Mouse (Mus musculus): Measurements from ENCODE around the gene Samd4. TPM values are rescaled to one million over a fixed set of nuclear protein-coding genes. Genes with fewer than 3 reads are reported as not detected.

Gene Samd4
- total RNA-seq, 2 experiments from 2014 or later = 39.4 to 46.3 TPM

- DNase-seq = no peak
These were observed 26.2 kb downstream of the Samd4 start for GRCm38 (mm10) chr14:46908858-46909257.

GRCm38 (mm10) chr14:46912496-46912895 is 29.8 kb downstream of the Samd4 start:
- no peak for DNase-seq

DNA sequence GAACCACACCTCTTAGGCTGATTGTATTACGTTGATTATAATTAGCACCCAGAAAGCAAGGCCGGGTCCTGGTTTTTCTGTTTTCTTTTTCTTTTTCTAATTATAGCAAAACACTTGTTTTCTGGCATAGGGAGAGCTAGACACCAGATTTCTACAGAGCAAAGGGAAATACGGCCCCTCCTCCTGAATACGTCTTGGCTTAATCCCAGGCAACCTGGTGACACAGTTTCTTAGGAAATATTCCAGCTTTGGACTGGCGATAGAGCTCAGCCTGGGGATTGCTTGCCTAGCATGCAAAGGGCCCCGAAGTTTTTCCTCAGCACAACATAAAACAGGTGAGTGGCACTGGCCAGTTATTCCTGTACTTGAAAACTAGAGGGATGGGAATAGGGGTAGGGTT is 31.7 kb downstream of the Samd4 start:
- no peak for DNase-seq

DNA sequence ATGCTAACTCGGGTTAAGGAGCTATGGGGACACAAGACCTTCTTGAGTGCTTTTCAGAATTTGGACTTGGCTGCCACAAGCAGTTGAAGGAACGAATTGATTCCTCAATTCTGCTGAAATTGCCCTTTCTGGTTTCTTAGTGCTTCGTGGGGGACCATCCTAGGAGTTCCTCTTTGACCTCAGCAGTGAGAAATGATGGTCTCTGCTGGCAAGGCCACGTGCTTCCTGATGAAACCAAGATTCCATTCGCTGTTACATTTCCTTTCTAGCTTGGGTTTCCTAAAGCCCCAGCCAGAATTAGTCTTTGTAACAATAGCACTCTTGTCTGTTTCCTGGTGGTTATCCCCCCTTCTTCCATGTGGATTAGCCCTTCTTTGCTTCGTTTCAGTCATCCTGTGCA is 32.9 kb downstream of the Samd4 start:
- DNase-seq = no peak

DNA sequence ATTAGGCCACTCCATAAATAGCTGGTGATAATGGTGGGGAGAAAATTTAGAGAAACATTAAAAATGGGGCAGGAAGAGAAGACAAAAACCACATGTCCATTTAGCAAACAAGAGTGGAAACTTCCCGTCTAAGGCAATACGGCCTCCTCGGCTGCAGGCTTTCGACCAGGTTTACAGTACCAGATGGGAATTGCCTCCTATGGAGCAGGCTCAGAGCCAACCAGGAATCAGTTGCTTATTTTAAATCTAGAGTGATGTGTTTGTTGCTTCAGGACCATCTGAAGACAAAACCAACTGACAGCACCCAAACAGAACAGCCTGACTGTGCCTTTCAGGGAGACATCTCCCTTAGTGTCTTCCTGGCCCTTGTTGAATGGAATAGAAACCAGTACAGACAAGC is 33.9 kb downstream of the Samd4 start:
- DNase-seq = no peak

- DNase-seq = no peak
These were observed 34.5 kb downstream of the Samd4 start for GRCm38 (mm10) chr14:46917136-46917535.

GRCm38 (mm10) chr14:46917581-46917980 is 34.9 kb downstream of the Samd4 start:
- DNase-seq = no peak

GRCm38 (mm10) chr14:46920496-46920895 is 37.8 kb downstream of the Samd4 start:
- DNase-seq = no peak

DNA sequence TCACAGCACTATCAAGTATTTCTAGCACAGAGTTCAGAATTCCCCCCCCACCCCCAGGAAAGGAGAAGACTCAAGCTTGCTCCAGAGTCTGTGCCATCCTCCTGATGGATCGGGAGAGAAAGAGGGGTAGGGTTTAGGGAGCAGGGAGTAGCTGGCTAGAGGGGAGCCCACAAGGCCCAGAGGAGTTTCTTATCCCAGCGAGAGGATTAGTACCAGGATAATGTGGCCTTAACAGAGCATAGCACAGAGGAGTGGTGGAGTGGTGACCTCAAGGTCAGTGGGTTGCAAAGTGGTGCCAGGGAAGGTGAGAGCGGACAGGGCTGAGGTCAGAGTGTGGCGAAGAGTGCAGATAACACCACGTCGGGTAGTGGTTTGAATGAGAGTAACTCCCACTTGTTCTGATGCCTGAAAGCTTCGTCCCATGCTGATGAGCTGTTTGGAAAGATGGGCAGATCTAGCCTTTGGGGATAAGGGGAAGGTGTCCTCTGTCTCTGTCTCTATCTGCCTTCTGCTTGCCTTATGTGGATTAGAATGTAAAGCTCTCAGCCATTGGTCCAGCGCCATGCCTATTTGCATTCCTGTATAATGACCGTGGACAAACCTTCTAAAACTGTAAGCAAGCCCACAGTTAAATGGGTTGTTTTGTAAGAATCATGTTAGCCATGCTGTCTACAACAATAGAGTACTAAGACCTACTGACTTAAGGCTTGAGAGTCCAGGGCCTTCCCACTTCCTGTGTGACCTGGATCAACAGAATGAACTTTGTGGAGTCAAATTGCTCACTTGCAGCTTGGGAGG is 38.7 kb downstream of the Samd4 start:
- DNase-seq = no peak

GRCm38 (mm10) chr14:46923931-46924330 is 41.3 kb downstream of the Samd4 start:
- DNase-seq = peak; percentile 14

DNA sequence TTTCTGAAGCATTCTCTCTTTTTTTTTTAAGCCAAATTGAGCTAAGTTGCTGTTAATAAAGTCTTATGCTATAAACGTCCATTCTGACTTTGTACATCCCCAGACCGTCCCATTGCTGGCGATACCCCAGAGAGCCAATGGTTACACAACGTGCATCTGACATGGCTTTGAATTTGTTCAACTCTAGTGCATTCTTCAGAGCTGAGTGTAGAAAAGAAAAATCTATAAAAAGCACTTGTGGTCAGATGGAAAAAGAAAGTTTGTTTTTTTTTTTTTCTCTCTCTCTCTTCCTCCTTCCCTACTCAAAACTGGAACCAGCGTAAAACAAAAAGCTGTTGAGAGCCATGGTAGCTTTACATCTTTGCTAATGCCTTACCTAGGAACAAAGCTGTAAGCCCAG is 41.8 kb downstream of the Samd4 start:
- no peak for DNase-seq

DNA sequence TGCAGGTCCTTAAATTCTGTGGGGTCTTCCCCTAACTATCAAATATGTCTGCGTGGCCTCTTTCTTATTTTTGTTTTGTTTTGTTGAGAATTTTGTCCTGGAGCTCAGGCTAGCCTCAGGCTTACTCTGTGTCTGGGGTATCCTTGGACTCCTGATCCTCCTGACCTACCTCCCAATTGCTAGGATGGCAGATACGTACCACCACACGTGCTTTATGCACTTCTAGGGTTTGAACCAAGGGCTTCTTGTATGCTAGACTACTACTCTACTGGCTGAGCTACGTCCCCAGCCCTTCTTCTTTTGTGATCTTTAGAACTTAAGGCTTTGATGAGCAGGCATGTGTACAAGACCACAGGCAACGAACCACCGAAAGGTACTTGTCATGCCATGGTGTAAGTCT is 45.9 kb downstream of the Samd4 start:
- DNase-seq = no peak

DNA sequence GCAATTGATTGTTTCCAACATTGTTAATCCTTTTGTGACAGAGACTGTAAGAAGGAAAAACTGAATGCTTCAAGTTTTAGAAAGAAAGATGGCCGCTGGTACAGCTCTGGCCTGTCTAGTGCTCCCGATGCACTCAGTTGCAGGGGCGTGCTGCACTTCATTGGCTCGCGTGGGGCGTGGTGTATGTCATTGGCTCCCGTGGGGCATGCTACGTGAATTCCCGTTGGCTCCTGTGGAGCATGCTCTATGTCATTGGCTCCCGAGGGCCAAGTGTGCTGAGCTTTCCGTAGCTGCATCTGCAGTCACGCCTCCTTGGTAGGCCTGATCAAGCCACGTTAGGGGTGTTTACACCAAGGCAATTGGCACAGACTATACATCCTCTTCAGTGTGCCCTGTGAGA is 49.5 kb downstream of the Samd4 start:
- DNase-seq = no peak

- no peak for DNase-seq
These were observed 50.1 kb downstream of the Samd4 start for GRCm38 (mm10) chr14:46932708-46933107.

DNA sequence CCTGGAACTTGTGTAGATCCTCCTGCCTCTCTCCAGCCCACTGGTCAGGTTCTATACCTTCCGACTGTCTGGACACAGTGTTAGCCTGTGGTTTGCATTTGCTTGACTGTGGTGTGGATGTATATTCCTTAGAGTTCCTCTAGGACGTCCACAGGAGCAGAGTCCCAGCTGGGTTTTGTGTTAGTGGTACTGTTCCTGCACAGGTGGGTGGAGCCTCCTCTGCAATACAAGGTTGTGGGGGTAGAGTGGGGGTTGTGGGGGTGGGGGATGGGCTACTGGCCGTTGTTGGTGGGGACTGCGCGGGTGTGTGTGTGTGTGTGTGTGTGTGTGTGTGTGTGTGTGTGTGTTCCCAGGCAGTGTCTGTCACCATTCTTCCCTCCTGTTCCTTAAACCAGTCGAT is 58.4 kb downstream of the Samd4 start:
- no peak for DNase-seq

GRCm38 (mm10) chr14:46941896-46942812 is 59.5 kb downstream of the Samd4 start:
- peak; percentile 50 for DNase-seq

- no peak for DNase-seq
These were observed 61.8 kb downstream of the Samd4 start for GRCm38 (mm10) chr14:46944411-46944810.

DNA sequence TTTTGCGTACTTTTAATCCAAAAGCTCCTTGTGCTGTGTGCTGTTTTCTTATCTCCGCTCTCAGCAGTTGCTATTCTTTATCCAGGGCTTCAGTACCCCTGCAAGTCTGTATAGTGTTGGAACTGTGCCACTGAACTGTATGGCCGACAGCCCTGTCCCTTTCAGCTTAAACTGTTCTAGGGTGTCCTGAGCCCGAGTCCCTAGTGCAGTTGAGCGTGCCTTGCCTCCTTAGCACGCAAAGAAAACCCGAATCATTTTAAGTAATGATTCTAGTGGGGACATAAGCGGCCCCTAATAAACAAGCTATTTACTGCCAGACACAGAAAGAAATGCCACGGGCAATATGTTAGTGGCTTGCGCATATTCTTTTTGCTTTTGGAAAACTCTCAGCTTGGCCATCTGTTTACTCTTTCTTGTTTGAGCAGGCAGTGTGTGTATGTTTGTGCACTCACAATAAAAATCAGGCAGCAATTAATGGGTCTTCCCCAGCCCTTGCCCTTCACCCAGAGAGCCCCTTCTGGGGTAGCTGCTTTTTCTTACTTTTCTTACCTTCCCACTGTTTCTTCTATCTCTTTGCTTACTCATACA is 63.3 kb downstream of the Samd4 start:
- DNase-seq = no peak

GRCm38 (mm10) chr14:46947644-46948043 is 65.0 kb downstream of the Samd4 start:
- DNase-seq = no peak

DNA sequence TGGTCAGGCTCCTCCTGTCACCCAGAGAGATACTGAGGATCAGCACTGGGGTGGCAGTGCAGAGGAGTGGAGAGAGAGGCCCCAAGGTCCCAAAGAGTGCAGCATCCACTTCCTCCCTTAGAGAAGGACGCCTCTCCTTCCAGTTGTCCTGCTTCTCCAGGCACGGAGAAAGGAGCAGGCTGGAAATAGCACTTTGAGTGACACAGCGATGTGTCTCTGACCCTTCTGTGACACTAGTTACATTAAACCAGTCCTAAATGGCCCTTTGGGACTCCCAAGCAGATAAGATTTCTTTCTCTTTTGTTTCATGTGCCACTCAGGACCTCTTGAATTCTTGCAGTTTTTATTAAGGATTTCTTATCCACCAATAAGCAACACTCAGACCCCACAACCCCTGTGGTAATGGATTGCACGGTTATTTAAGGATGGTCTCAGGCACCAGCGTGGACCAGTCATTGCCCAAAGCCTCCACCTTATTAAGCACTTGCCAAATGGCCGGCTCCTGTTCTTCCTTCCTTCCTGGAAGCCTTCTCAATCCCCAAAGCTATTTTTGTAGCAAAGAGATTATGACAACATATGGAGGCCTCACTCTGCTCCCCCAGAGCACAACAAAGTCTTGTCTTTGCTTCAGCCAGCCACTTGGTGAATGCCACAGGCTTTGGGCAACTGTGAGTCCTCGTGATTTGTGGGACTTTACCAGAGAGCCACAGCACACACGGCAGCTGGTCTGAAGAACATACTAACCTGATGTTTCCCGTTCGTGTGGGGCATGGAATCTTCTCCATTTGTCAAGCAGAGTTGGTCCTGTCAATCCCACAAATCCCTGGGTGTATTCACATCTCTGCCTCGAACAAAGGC is 68.1 kb downstream of the Samd4 start:
- no peak for DNase-seq

DNA sequence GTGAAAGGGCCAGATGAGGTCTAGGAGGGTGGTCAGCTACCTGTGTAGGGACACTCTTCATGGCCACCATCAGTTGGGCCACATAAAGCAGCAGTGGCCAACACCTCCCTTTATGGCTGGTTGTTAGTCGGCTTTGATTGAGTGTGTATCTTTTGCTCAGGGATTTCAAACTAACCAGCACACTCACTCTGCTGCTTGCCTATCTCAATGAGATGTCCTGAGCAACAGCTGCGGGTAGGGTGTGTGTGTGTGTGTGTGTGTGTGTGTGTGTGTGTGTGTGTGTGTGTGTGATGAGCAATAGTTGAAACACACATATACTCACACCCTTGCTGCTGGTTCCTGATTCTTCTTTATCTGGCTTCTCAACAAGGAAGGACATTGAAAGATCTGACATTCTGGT is 69.6 kb downstream of the Samd4 start:
- DNase-seq = no peak

DNA sequence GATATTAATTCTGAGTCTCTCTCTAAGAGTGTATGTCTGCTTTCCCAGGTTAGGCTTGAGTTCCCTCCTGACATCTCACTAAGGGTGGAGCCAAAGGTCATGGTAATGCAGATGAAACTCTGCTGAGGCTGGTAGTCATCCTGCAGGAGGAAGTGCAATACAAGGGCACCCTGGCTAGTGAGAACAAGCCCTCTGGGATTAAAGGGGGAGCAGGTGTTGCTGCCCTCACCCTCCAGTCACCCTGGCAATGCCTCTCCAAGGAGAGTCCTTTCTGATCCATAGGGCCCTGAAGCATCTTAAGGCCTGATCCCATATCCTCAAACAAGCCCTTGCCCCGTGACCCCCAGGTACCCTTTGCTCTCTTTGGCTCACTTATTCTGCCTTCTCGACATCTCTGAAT is 72.5 kb downstream of the Samd4 start:
- no peak for DNase-seq
